Mouse (Mus musculus) heart, embryonic 16.5 days (tissue): ENCODE data around the gene Osbpl8. TPM values are rescaled to one million over a fixed set of nuclear protein-coding genes. Genes with fewer than 3 reads are reported as not detected.

Experiments
- ATAC-seq: fragments of 200-750 bp; cut with Nextera tagmentation; replicated peaks from 2 replicates; pipeline ENCODE4 v1.8.0; 2017; ENCODE audit warnings: moderate number of reproducible peaks; ENCODE audit not compliant: insufficient read depth, low FRiP score; ENCODE audit errors: extremely low read depth
- H3K27ac ChIP-seq: fragments of 300-500 bp; sonication (generic); 2 replicates; pipeline ENCODE4 v1.5.1; 2014; ENCODE audit warnings: mild to moderate bottlenecking, low read length, control low read depth, moderate library complexity
- H3K27me3 ChIP-seq: fragments of 300-500 bp; sonication (generic); 2 replicates; pipeline ENCODE4 v1.6.1; 2014; ENCODE audit warnings: low read length, mixed read lengths; ENCODE audit not compliant: control insufficient read depth, insufficient read depth
- H3K36me3 ChIP-seq: fragments of 300-500 bp; sonication (generic); 2 replicates; pipeline ENCODE4 v1.6.1; 2014; ENCODE audit not compliant: control insufficient read depth, insufficient read depth
- H3K4me1 ChIP-seq: fragments of 300-500 bp; sonication (generic); 2 replicates; pipeline ENCODE4 v1.6.1; 2014; ENCODE audit warnings: low read length, mixed read lengths; ENCODE audit not compliant: control insufficient read depth, insufficient read depth
- H3K4me2 ChIP-seq: fragments of 300-500 bp; sonication (generic); 2 replicates; pipeline ENCODE4 v1.6.1; 2014; ENCODE audit warnings: low read depth, mild to moderate bottlenecking, control low read depth, low read length
- H3K4me3 ChIP-seq: fragments of 300-500 bp; sonication (generic); 2 replicates; pipeline ENCODE4 v1.5.1; 2014; ENCODE audit warnings: mild to moderate bottlenecking, control low read depth, low read length
- H3K9ac ChIP-seq: fragments of 300-500 bp; sonication (generic); 2 replicates; pipeline ENCODE4 v1.6.1; 2014; ENCODE audit warnings: low read length, control low read depth
- H3K9me3 ChIP-seq: fragments of 300-500 bp; sonication (generic); replicated peaks from 2 replicates; pipeline ENCODE4 v1.6.1; 2016; ENCODE audit warnings: low read length; ENCODE audit not compliant: control insufficient read depth
- WGBS: fragments of 180-500 bp; shearing (Covaris S2); extraction: QIAGEN DNeasy Blood & Tissue Kit; methylation state at CpG from one replicate; pipeline ENCODE4 v1.1.7; 2014; 5-methylcytosine and 5-hydroxymethylcytosine counted together
- polyA plus RNA-seq: library from polyadenylated mRNA; unstranded; fragments of >200 nt; fragmentation: Nextera tagmentation; extraction: Ambion mirVana; gene quantifications from 2 replicates; pipeline ENCODE4 v1.2.1, GENCODE M21; 2015

Osbpl8 gene
- polyA plus RNA-seq, 1 experiment from 2014 or later, result 28.8 TPM

GRCm38 (mm10) chr10:111297631-111298030, 133.1 kb downstream of the Osbpl8 start:
- H3K36me3 ChIP-seq, result peaks cover 7% of the 10 kb centered on the region
- no peaks in the 10 kb centered on the region for H3K27me3 ChIP-seq
- 33% methylated on average over 6 of the region's 6 CpGs for WGBS
- H3K27ac ChIP-seq, result no peak overlapping the region
- no peaks in the 10 kb centered on the region for H3K4me1 ChIP-seq
- peak overlapping the region; percentile 90 for H3K4me3 ChIP-seq
- peak overlapping the region; percentile 74 for H3K4me2 ChIP-seq
- H3K9me3 ChIP-seq, result no peaks in the 10 kb centered on the region
- H3K9ac ChIP-seq, result no peak overlapping the region; the same call in 1 of the 2 replicates
- ATAC-seq, result no peak

- under 1% methylated on average over 54 of the region's 54 CpGs for WGBS
- no peaks in the 10 kb centered on the region for H3K27me3 ChIP-seq
- ATAC-seq, result peak; percentile 99
These were observed 133.9 kb downstream of the Osbpl8 start, which contains the start of gene Bbs10 for GRCm38 (mm10) chr10:111298140-111299098. TSS of gene Bbs10 (plus strand) at chr10:111298679.

DNA sequence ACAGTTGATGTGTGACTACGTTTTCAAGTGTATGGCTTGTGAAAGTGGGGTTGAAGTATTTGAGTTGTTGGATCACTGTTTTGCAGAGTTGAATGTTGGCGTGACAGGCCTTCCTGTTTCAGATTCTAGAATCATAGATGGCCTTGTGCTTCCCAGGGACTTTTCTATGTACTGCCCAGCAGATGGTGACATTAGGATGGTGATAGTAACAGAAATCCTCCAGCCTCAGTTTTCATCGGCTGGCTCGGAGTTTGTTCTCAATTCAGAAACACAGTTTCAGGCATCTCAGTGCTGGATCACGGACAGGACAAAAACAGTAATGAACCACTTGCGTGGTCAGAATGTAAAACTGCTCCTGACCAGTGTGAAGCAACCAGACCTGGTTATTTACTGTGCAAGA, 135.0 kb downstream of the Osbpl8 start:
- H3K4me3 ChIP-seq, result no peak overlapping the region

More at GRCm38 (mm10) chr10:111298140-111299098, 133.9 kb downstream of the Osbpl8 start, which contains the start of gene Bbs10:
- no peaks in the 10 kb centered on the region for H3K4me1 ChIP-seq
- peak within 1 kb of the TSS; percentile 82 for H3K27ac ChIP-seq
- H3K9ac ChIP-seq, result peak within 1 kb of the TSS; percentile 78
- H3K4me2 ChIP-seq, result peak within 1 kb of the TSS; percentile 74
- no peaks in the 10 kb centered on the region for H3K9me3 ChIP-seq
- peak within 1 kb of the TSS; percentile 90 for H3K4me3 ChIP-seq
- H3K36me3 ChIP-seq, result peaks cover 4% of the 10 kb centered on the region

GRCm38 (mm10) chr10:111301041-111301440, 136.5 kb downstream of the Osbpl8 start:
- 91% methylated on average over 5 of the region's 5 CpGs for WGBS
- no peaks in the 10 kb centered on the region for H3K27me3 ChIP-seq
- no peak for ATAC-seq
- H3K4me1 ChIP-seq, result no peaks in the 10 kb centered on the region
- no peaks in the 10 kb centered on the region for H3K9me3 ChIP-seq
- no peak overlapping the region for H3K4me3 ChIP-seq
- no peaks in the 10 kb centered on the region for H3K36me3 ChIP-seq
- no peak overlapping the region for H3K9ac ChIP-seq
- H3K27ac ChIP-seq, result no peak overlapping the region
- H3K4me2 ChIP-seq, result no peak overlapping the region

More for the DNA sequence above, 135.0 kb downstream of the Osbpl8 start:
- H3K36me3 ChIP-seq, result no peaks in the 10 kb centered on the region
- H3K9ac ChIP-seq, result no peak overlapping the region
- no peak overlapping the region for H3K27ac ChIP-seq
- H3K9me3 ChIP-seq, result no peaks in the 10 kb centered on the region
- H3K4me2 ChIP-seq, result no peak overlapping the region
- no peaks in the 10 kb centered on the region for H3K4me1 ChIP-seq
- ATAC-seq, result no peak
- H3K27me3 ChIP-seq, result no peaks in the 10 kb centered on the region
- WGBS, result 72% methylated on average over 6 of the region's 6 CpGs

- H3K27me3 ChIP-seq, result no peaks in the 10 kb centered on the region
- no peaks in the 10 kb centered on the region for H3K36me3 ChIP-seq
- H3K4me1 ChIP-seq, result no peaks in the 10 kb centered on the region
- no peak overlapping the region for H3K27ac ChIP-seq
- no peak overlapping the region for H3K4me2 ChIP-seq
- no peak for ATAC-seq
- H3K4me3 ChIP-seq, result no peak overlapping the region
- WGBS, result 76% methylated on average over 6 of the region's 6 CpGs
- no peak overlapping the region for H3K9ac ChIP-seq
- H3K9me3 ChIP-seq, result no peaks in the 10 kb centered on the region
These were observed 137.9 kb downstream of the Osbpl8 start for GRCm38 (mm10) chr10:111302486-111302885.

DNA sequence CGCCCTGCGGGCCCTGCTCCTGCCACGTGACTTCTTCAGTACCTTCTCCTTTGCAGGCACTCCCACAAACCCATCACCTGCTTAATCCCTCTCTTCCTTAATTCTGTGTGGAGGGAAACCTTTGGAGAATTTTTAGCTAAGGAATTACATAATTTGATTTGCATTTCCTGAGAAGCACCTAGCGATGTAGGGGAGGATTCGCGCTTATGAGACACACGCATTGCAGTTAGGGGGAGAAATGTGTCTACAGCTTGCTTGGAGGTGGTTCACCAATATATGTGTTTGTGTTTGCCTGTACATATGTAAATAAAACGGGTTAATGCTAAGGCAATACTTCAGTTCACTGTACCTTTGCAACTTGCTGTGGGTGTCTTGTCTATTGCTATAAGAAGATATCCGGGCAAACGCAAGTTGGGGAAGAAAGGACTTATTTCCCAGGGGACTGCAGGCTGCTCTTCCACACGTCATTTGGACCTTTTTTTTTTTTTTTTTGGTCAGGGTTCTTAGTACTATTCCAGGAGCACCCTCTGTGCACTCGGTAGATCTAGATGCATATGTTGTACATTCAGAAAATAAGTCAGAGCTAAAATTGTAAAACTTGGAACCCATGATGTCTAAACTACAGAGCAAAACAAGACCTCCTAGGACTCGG, 144.4 kb downstream of the Osbpl8 start:
- Histone ChIP-seq H3K27ac (no peak overlapping the region), H3K4me2 (no peak overlapping the region), H3K9me3 (no peaks in the 10 kb centered on the region), H3K36me3 (no peaks in the 10 kb centered on the region), H3K27me3 (no peaks in the 10 kb centered on the region), H3K4me1 (no peaks in the 10 kb centered on the region), H3K9ac (no peak overlapping the region), H3K4me3 (no peak overlapping the region)
- no peak for ATAC-seq
- WGBS, result 86% methylated on average over 13 of the region's 13 CpGs

GRCm38 (mm10) chr10:111313282-111313681, 148.7 kb downstream of the Osbpl8 start:
- H3K27ac ChIP-seq, result no peak overlapping the region
- no peak overlapping the region for H3K4me2 ChIP-seq
- H3K36me3 ChIP-seq, result no peaks in the 10 kb centered on the region
- H3K4me1 ChIP-seq, result no peaks in the 10 kb centered on the region
- H3K9ac ChIP-seq, result no peak overlapping the region
- H3K9me3 ChIP-seq, result no peaks in the 10 kb centered on the region
- no peak for ATAC-seq
- WGBS, result 54% methylated on average over 6 of the region's 6 CpGs
- H3K27me3 ChIP-seq, result no peaks in the 10 kb centered on the region
- no peak overlapping the region for H3K4me3 ChIP-seq

DNA sequence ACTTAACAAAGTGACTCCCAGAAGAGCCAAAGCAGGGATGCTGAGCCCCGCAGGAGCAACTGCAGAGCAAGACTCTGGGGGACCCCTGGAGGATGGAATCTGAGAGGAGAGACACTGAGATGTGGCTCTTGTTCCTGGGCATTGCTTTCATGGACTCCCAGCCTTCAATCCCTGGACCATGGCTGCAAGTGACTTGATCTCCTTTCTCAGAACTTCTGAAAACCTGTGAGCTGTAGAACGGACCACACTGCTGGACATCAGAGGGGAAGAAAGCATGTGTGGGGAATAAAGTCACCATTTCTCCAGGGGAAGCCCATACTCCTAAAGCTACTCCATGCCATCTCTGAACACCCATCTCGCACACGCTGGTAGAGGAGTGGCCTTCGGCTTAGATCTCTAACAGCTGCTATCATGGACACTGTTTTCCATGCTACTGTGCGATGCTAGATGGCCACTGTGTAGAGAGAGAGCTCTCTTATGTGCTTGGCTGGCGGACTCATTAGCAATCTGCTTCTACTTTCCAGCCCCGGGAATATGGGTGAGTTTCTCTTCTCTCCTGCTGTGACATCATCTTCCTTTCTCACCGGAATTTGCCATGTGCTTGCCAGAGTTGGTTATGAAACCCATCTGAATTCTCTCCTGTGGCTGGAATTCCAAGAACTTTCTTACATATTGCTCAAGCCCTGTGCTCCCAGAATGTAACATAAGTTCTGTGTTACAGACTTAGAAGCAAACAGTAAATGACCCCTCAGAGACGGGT, 150.3 kb downstream of the Osbpl8 start:
- Histone ChIP-seq H3K4me3 (no peak overlapping the region), H3K27me3 (no peaks in the 10 kb centered on the region), H3K9me3 (no peaks in the 10 kb centered on the region), H3K36me3 (no peaks in the 10 kb centered on the region), H3K9ac (no peak overlapping the region), H3K4me2 (no peak overlapping the region), H3K27ac (no peak overlapping the region), H3K4me1 (no peaks in the 10 kb centered on the region)
- 73% methylated on average over 10 of the region's 10 CpGs for WGBS
- ATAC-seq, result no peak
